9 mouse cellular contexts compared by ENCODE assay signal in genomic region chrX:20060096-20060768, GRCm38 (mm10). TPM values are rescaled to one million over a fixed set of nuclear protein-coding genes. Genes with fewer than 3 reads are reported as not detected.
DNase-seq lines count a peak whose midpoint lies in the region; ATAC-seq lines count a peak whose summit lies in the region.
"Had no signal": no experiment of that assay in that cellular context is flagged by ENCODE, and none has a peak within 500 bp of the region (broad histone marks: within the 10 kb centered on the region; RNA-seq: fewer than 3 reads in every experiment).

No protein-coding gene starts in this region.

- no peak for ATAC-seq in embryonic facial prominence, embryonic 15.5 days (ENCODE audit: insufficient number of reproducible peaks, low FRiP score, low TSS enrichment, low read depth)
- ATAC-seq in hindbrain, embryonic 11.5 days (ENCODE audit: low FRiP score), result peak; percentile 71
- ATAC-seq in liver, embryonic 12.5 days, result no peak
- ATAC-seq in neural tube, embryonic 12.5 days (ENCODE audit: low FRiP score, low read depth), result peak; percentile 64

- DNase-seq in heart, adult 11 months, result peak; percentile 88
- no peak for DNase-seq in heart, postnatal 25 days (ENCODE audit: low spot score)
- peak; percentile 50 for DNase-seq in ZHBTc4 (ENCODE audit: low read depth, low spot score)
- DNase-seq in hindbrain, embryonic 11.5 days (ENCODE audit: low spot score), result peak; percentile 37
- DNase-seq in thymus, postnatal 25 days, result no peak

- peaks cover 9% of the 10 kb centered on the region for H3K27me3 ChIP-seq in embryonic facial prominence, embryonic 15.5 days
- H3K27me3 ChIP-seq in hindbrain, embryonic 11.5 days (ENCODE audit: control insufficient read depth, insufficient read depth, low read length), result peaks cover 6% of the 10 kb centered on the region
- peaks cover 32% of the 10 kb centered on the region for H3K27me3 ChIP-seq in liver, embryonic 12.5 days (replicated peaks)
- peaks cover 5% of the 10 kb centered on the region; the same call in 1 of the 2 replicates for H3K27me3 ChIP-seq in neural tube, embryonic 12.5 days (replicated peaks)

- 18% methylated on average over 65 of the region's 65 CpGs for WGBS in embryonic facial prominence, embryonic 15.5 days
- WGBS in hindbrain, embryonic 11.5 days, result 12% methylated on average over 55 of the region's 65 CpGs
- WGBS in liver, embryonic 12.5 days (ENCODE audit: insufficient replicate concordance), result 17% methylated on average over 57 of the region's 65 CpGs
- WGBS in neural tube, embryonic 12.5 days, result 20% methylated on average over 65 of the region's 65 CpGs

- H3K4me1 ChIP-seq in embryonic facial prominence, embryonic 15.5 days, result no peaks in the 10 kb centered on the region
- no peaks in the 10 kb centered on the region for H3K4me1 ChIP-seq in hindbrain, embryonic 11.5 days (replicated peaks; ENCODE audit: control insufficient read depth, insufficient read depth, low read length)
- H3K4me1 ChIP-seq in liver, embryonic 12.5 days, result no peaks in the 10 kb centered on the region
- no peaks in the 10 kb centered on the region; the same call in 1 of the 2 replicates for H3K4me1 ChIP-seq in neural tube, embryonic 12.5 days

- peak overlapping the region; percentile 73 for H3K4me2 ChIP-seq in embryonic facial prominence, embryonic 15.5 days (replicated peaks)
- peak overlapping the region; percentile 68 for H3K4me2 ChIP-seq in hindbrain, embryonic 11.5 days (replicated peaks; ENCODE audit: low read depth, low read length)
- H3K4me2 ChIP-seq in liver, embryonic 12.5 days, result peak overlapping the region; percentile 60
- peak overlapping the region; percentile 72 for H3K4me2 ChIP-seq in neural tube, embryonic 12.5 days (replicated peaks)

- H3K4me3 ChIP-seq in embryonic facial prominence, embryonic 15.5 days (replicated peaks), result peak overlapping the region; percentile 45
- H3K4me3 ChIP-seq in hindbrain, embryonic 11.5 days (ENCODE audit: low read depth, low read length), result peak overlapping the region; percentile 40
- H3K4me3 ChIP-seq in liver, embryonic 12.5 days, result peak overlapping the region; percentile 45
- peak overlapping the region; percentile 40 for H3K4me3 ChIP-seq in neural tube, embryonic 12.5 days

- H3K27ac ChIP-seq in embryonic facial prominence, embryonic 15.5 days (replicated peaks), result no peak overlapping the region
- H3K27ac ChIP-seq in hindbrain, embryonic 11.5 days (ENCODE audit: low read depth, low read length), result no peak overlapping the region
- no peak overlapping the region for H3K27ac ChIP-seq in liver, embryonic 12.5 days
- H3K27ac ChIP-seq in neural tube, embryonic 12.5 days, result no peak overlapping the region

- no peaks in the 10 kb centered on the region for H3K36me3 ChIP-seq in embryonic facial prominence, embryonic 15.5 days
- H3K36me3 ChIP-seq in hindbrain, embryonic 11.5 days (ENCODE audit: control insufficient read depth, insufficient read depth, low read length), result no peaks in the 10 kb centered on the region
- no peaks in the 10 kb centered on the region for H3K36me3 ChIP-seq in liver, embryonic 12.5 days
- no peaks in the 10 kb centered on the region for H3K36me3 ChIP-seq in neural tube, embryonic 12.5 days

- H3K9me3 ChIP-seq in embryonic facial prominence, embryonic 15.5 days (replicated peaks), result no peaks in the 10 kb centered on the region
- H3K9me3 ChIP-seq in hindbrain, embryonic 11.5 days (ENCODE audit: control insufficient read depth, low read length), result no peaks in the 10 kb centered on the region
- H3K9me3 ChIP-seq in liver, embryonic 12.5 days (replicated peaks), result no peaks in the 10 kb centered on the region
- H3K9me3 ChIP-seq in neural tube, embryonic 12.5 days, result peaks cover 4% of the 10 kb centered on the region; the same call in 1 of the 2 replicates

- H3K9ac ChIP-seq in embryonic facial prominence, embryonic 15.5 days, result no peak overlapping the region
- no peak overlapping the region for H3K9ac ChIP-seq in hindbrain, embryonic 11.5 days (ENCODE audit: low read depth, low read length)
- H3K9ac ChIP-seq in liver, embryonic 12.5 days, result no peak overlapping the region
- no peak overlapping the region for H3K9ac ChIP-seq in neural tube, embryonic 12.5 days

- intact Hi-C loops in heart, postnatal 25 days (cut with DNase I), result no loop called here

RNA-seq across cellular contexts. Expression of gene Chst7, which starts 0.9 kb away (rescaled TPM):
- 1 to 10 TPM; 4.2 to 5.4 TPM for total RNA-seq in heart, postnatal 25 days (2021)
- polyA plus RNA-seq in embryonic facial prominence, embryonic 15.5 days (2015; fragmentation: Nextera tagmentation; extraction: Ambion mirVana), result 4.6 and 4.8 TPM in 2 replicates
- 2.5 and 2.9 TPM in 2 replicates for polyA plus RNA-seq in hindbrain, embryonic 11.5 days (2014; fragmentation: Nextera tagmentation; extraction: Ambion mirVana)
- 1.7 and 1.9 TPM in 2 replicates for polyA plus RNA-seq in liver, embryonic 12.5 days (2016; fragmentation: Nextera tagmentation; extraction: Ambion mirVana)
- polyA plus RNA-seq in neural tube, embryonic 12.5 days (2016; fragmentation: Nextera tagmentation; extraction: Ambion mirVana), result 3.0 and 3.4 TPM in 2 replicates
- total RNA-seq: MEL had no signal

Comparison
In these comparisons a context has a peak if more than half of its experiments do, and no peak if none do; other contexts are left out.
1. DNase-seq: peak in heart, adult 11 months (single experiment), ZHBTc4 (single experiment) and hindbrain, embryonic 11.5 days (single experiment); none in heart, postnatal 25 days (single experiment) and thymus, postnatal 25 days (single experiment).
2. ATAC-seq: peak in hindbrain, embryonic 11.5 days (single experiment) and neural tube, embryonic 12.5 days (single experiment); none in embryonic facial prominence, embryonic 15.5 days (single experiment) and liver, embryonic 12.5 days (single experiment).
3. Peak in every context shown above with its lines, with median percentiles within 50 percentile points of each other: H3K4me2 ChIP-seq and H3K4me3 ChIP-seq.